Mouse (Mus musculus): ENCODE data around the gene Aadacl3. TPM values are rescaled to one million over a fixed set of nuclear protein-coding genes. Genes with fewer than 3 reads are reported as not detected.

Gene Aadacl3
- polyA plus RNA-seq, 1 experiment from 2014 or later = not detected

DNA sequence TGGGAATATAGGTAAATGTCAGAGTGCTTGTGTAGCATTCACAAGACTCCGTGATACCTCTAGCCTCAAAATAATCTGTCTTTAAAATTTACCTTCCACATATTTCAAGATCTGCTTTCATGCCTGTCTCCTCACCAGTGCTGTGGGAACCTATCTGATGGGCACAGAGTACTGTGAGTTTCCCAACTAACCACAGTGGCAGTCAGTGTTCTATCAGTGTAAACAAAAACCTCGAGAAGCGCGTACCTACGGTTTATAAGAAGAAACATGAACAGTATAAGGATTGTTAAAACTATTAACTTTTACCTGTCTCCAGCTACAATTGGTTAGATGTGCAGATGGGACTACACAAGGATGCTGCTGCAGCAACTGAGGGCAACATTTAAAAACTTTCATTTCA lies 30.3 kb downstream of the Aadacl3 start:
- ATAC-seq (ENCODE audit: low read depth) = no peak
- Histone ChIP-seq H3K4me1 (replicated peaks; ENCODE audit: control insufficient read depth, insufficient read depth, low read length) (no peaks in the 10 kb centered on the region), H3K27me3 (ENCODE audit: control insufficient read depth, insufficient read depth, low read depth, low read length) (no peaks in the 10 kb centered on the region), H3K9me3 (ENCODE audit: control insufficient read depth, low read length) (peaks cover 3% of the 10 kb centered on the region), H3K27ac (ENCODE audit: low read length) (no peak overlapping the region), H3K9ac (ENCODE audit: low read length) (no peak overlapping the region), H3K4me3 (ENCODE audit: low read length) (no peak overlapping the region), H3K36me3 (ENCODE audit: control insufficient read depth, insufficient read depth, low read length) (no peaks in the 10 kb centered on the region), H3K4me2 (ENCODE audit: low read depth, low read length) (no peak overlapping the region)
- 81% methylated on average over 5 of the region's 5 CpGs for WGBS

DNA sequence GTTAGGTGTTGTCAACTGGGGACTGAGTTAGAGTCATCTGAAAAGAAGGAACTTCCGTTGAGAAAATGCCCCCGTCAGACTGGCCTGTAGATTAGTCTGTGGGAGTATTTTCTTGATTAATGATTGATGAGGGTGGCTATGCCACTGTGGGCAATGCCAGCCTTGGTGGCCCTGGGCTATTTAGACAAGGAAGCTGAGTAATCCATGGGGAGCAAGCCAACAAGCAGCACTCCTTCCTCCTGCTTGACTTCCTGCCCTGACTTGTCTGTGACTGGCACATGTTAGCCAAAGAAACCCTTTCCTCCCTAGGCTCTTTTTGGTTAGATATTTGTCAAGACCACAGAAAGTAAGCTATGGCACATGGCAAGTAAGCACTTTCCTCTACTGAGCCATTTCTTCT lies 32.8 kb downstream of the Aadacl3 start:
- Histone ChIP-seq H3K4me1 (replicated peaks; ENCODE audit: control insufficient read depth, insufficient read depth, low read length) (no peaks in the 10 kb centered on the region), H3K27me3 (ENCODE audit: control insufficient read depth, insufficient read depth, low read depth, low read length) (no peaks in the 10 kb centered on the region), H3K4me3 (ENCODE audit: low read length) (no peak overlapping the region), H3K9ac (ENCODE audit: low read length) (no peak overlapping the region), H3K36me3 (ENCODE audit: control insufficient read depth, insufficient read depth, low read length) (no peaks in the 10 kb centered on the region), H3K4me2 (ENCODE audit: low read depth, low read length) (no peak overlapping the region), H3K9me3 (ENCODE audit: control insufficient read depth, low read length) (peaks cover 3% of the 10 kb centered on the region), H3K27ac (ENCODE audit: low read length) (no peak overlapping the region)
- no peak for ATAC-seq (ENCODE audit: low read depth)
- WGBS = 69% methylated on average over 2 of the region's 2 CpGs

DNA sequence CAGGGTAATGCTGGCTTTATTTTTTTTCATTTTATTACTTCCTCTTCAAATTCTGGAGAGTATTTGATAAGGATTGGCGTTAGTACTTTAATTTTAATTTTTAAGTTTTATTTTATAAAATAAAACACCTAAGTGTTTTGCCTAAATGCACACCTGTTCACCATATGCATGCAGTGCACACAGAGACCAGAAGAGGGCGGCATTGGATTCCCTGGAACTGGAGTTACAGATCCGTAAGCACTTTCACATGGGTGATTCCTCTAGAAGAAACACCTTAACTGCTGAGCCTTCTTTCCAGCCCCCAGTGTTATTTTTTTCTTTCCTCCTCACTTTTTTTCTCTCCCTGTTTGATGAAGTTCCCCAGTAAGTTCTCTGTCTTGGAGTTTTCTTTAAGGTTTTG lies 34.7 kb downstream of the Aadacl3 start:
- Histone ChIP-seq H3K27me3 (ENCODE audit: control insufficient read depth, insufficient read depth, low read depth, low read length) (no peaks in the 10 kb centered on the region), H3K9me3 (ENCODE audit: control insufficient read depth, low read length) (peaks cover 3% of the 10 kb centered on the region), H3K9ac (ENCODE audit: low read length) (no peak overlapping the region), H3K36me3 (ENCODE audit: control insufficient read depth, insufficient read depth, low read length) (no peaks in the 10 kb centered on the region), H3K4me3 (ENCODE audit: low read length) (no peak overlapping the region), H3K4me2 (ENCODE audit: low read depth, low read length) (no peak overlapping the region), H3K4me1 (replicated peaks; ENCODE audit: control insufficient read depth, insufficient read depth, low read length) (no peaks in the 10 kb centered on the region), H3K27ac (ENCODE audit: low read length) (no peak overlapping the region)
- no peak for ATAC-seq (ENCODE audit: low read depth)
- WGBS = 22% methylated on average over 3 of the region's 3 CpGs

DNA sequence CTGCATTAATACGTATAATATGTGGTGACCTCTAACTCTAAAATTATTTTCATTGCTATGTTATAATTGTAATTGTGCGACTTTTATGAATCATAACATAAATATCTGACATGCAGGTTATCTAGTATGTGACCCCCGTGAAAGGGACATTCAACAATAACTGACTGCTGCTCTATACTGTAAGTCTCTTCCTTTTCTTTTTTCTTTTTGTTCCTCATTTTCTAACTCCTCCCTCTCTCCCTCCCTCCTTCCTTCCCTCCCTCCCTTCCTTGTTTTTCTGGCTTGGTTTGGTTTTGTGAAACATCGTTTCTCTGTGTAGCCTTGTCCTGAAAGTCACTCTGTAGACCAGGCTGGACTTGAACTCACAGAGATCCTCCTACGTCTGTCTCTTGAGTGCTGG lies 39.0 kb downstream of the Aadacl3 start:
- H3K36me3 ChIP-seq (ENCODE audit: control insufficient read depth, insufficient read depth, low read length) = no peaks in the 10 kb centered on the region
- no peak overlapping the region for H3K4me3 ChIP-seq (ENCODE audit: low read length)
- no peak overlapping the region for H3K9ac ChIP-seq (ENCODE audit: low read length)
- H3K9me3 ChIP-seq (ENCODE audit: control insufficient read depth, low read length) = no peaks in the 10 kb centered on the region
- H3K4me2 ChIP-seq (ENCODE audit: low read depth, low read length) = no peak overlapping the region
- no peaks in the 10 kb centered on the region for H3K4me1 ChIP-seq (replicated peaks; ENCODE audit: control insufficient read depth, insufficient read depth, low read length)
- H3K27ac ChIP-seq (ENCODE audit: low read length) = no peak overlapping the region
- no peak for ATAC-seq (ENCODE audit: low read depth)
- 70% methylated on average over 5 of the region's 5 CpGs for WGBS
- H3K27me3 ChIP-seq (ENCODE audit: control insufficient read depth, insufficient read depth, low read depth, low read length) = no peaks in the 10 kb centered on the region

DNA sequence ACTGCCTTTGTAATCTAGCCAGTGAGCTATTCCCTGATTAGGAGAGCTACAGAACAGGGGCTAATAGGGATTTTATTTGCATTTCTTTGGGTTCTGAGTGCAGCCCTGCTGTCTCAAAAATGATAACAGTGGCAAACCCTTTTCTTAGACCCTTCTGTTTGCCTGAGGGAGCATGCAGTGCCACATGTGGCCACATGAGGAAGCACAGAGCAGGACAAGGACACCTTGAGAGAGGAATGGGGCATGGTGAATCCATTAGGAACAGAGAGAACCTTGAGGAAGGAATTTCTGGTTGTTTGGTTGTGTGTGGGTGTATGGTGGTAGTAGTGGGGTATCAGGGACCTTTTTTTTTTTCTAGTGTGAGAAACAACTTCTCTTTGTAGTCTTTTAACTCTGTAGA lies 42.9 kb downstream of the Aadacl3 start:
- Histone ChIP-seq H3K27ac (ENCODE audit: low read length) (no peak overlapping the region), H3K4me2 (ENCODE audit: low read depth, low read length) (no peak overlapping the region), H3K4me3 (ENCODE audit: low read length) (no peak overlapping the region), H3K36me3 (ENCODE audit: control insufficient read depth, insufficient read depth, low read length) (no peaks in the 10 kb centered on the region), H3K9me3 (ENCODE audit: control insufficient read depth, low read length) (no peaks in the 10 kb centered on the region), H3K27me3 (ENCODE audit: control insufficient read depth, insufficient read depth, low read depth, low read length) (no peaks in the 10 kb centered on the region), H3K4me1 (replicated peaks; ENCODE audit: control insufficient read depth, insufficient read depth, low read length) (no peaks in the 10 kb centered on the region), H3K9ac (ENCODE audit: low read length) (no peak overlapping the region)
- no peak for ATAC-seq (ENCODE audit: low read depth)

DNA sequence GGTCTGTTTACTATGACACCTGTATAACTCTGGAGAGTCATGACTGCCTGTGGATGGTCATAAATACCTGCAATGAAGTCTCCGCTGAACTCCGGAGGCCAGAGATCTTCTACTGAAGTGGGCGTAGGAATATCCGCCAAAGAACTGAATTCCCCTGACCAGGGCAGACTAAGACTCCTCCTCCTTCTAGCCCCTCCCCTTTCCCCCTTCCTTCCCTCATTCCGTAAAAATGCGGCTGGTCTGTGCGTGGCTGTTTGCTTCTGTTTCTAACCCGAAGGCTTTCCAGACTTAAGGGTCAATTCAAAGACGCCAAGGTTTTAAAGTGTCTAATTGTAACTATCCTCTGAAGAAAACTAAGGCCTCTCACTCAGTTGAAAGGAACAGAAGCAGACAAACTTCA lies 55.3 kb downstream of the Aadacl3 start, which contains the start of gene Pramef12:
Gene Pramef12, minus strand, starts transcription at position 175 of the 400 bp plus-strand sequence.
- Histone ChIP-seq H3K4me3 (ENCODE audit: low read length) (no peak within 1 kb of the TSS), H3K27ac (ENCODE audit: low read length) (no peak within 1 kb of the TSS), H3K9me3 (ENCODE audit: control insufficient read depth, low read length) (no peaks in the 10 kb centered on the region; the same call in 1 of the 2 replicates), H3K36me3 (ENCODE audit: control insufficient read depth, insufficient read depth, low read length) (no peaks in the 10 kb centered on the region), H3K4me2 (ENCODE audit: low read depth, low read length) (no peak within 1 kb of the TSS), H3K4me1 (replicated peaks; ENCODE audit: control insufficient read depth, insufficient read depth, low read length) (no peaks in the 10 kb centered on the region), H3K9ac (ENCODE audit: low read length) (no peak within 1 kb of the TSS), H3K27me3 (ENCODE audit: control insufficient read depth, insufficient read depth, low read depth, low read length) (no peaks in the 10 kb centered on the region)
- WGBS = 59% methylated on average over 9 of the region's 9 CpGs
- no peak for ATAC-seq (ENCODE audit: low read depth)

DNA sequence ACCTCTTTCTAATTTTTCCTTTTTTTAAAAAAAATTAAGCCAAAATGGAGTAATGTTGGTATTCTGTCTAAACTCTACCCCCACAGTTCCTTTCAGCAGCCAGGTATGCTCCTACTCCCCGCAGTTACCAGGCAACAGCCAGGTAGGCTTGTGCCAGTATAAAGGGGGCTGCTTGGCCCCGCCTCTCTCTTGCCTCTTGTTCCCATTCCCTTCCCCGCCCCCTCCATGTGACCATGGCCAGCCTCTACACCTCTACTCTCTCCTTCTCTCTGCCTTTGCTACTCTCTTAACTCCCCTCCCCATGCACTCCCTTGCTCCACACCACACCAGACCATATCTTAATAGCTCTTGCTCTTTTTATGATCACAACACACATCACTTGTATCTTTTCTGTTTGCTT lies 57.3 kb downstream of the Aadacl3 start:
- Histone ChIP-seq H3K9ac (ENCODE audit: low read length) (no peak overlapping the region), H3K9me3 (ENCODE audit: control insufficient read depth, low read length) (no peaks in the 10 kb centered on the region; the same call in 1 of the 2 replicates)
- 54% methylated on average over 3 of the region's 3 CpGs for WGBS

DNA sequence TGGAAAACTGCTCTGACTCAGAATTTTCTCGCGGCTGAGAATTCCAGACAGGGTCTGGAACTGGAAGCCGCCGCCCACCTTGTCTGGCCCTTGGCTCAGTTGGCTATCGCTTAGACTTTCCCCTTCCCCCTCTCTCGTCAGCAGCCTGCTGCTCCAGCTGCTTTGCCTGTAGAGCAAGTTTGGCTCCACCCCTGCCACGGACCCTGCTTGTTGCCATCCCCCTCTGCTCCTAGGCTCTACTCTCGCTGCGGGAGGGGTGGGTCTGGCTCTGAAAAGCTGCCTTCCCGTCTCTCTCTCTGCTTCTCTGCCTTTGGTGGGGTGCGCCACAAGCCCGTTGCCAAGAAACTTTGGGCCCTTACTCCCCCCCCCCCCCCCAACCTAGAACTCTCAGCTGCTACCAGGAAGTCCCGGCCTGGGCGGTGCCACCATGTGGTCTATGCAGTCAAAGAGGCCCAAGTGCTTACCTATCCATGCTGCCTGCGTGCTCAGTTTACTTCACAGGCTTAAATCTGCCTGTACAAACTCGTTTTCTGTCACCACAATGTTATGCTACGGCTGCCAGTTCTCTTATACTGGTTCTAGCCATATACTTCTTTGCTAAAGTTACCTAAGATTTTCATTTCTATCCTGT lies 59.0 kb downstream of the Aadacl3 start:
- no peaks in the 10 kb centered on the region for H3K4me1 ChIP-seq (replicated peaks; ENCODE audit: control insufficient read depth, insufficient read depth, low read length)
- peak overlapping the region; percentile 51 for H3K9ac ChIP-seq (ENCODE audit: low read length)
- 4% methylated on average over 17 of the region's 17 CpGs for WGBS
- H3K27me3 ChIP-seq (ENCODE audit: control insufficient read depth, insufficient read depth, low read depth, low read length) = no peaks in the 10 kb centered on the region
- ATAC-seq (ENCODE audit: low read depth) = peak; percentile 90
- H3K9me3 ChIP-seq (ENCODE audit: control insufficient read depth, low read length) = no peaks in the 10 kb centered on the region; the same call in 1 of the 2 replicates
- H3K27ac ChIP-seq (ENCODE audit: low read length) = peak overlapping the region; percentile 43; the same call in 1 of the 2 replicates
- no peaks in the 10 kb centered on the region for H3K36me3 ChIP-seq (ENCODE audit: control insufficient read depth, insufficient read depth, low read length)
- peak overlapping the region; percentile 39 for H3K4me3 ChIP-seq (ENCODE audit: low read length)
- peak overlapping the region; percentile 55 for H3K4me2 ChIP-seq (ENCODE audit: low read depth, low read length)

More for the DNA sequence above, 57.3 kb downstream of the Aadacl3 start:
- no peaks in the 10 kb centered on the region for H3K36me3 ChIP-seq (ENCODE audit: control insufficient read depth, insufficient read depth, low read length)
- no peak overlapping the region for H3K27ac ChIP-seq (ENCODE audit: low read length)
- H3K4me1 ChIP-seq (replicated peaks; ENCODE audit: control insufficient read depth, insufficient read depth, low read length) = no peaks in the 10 kb centered on the region
- no peak for ATAC-seq (ENCODE audit: low read depth)
- H3K27me3 ChIP-seq (ENCODE audit: control insufficient read depth, insufficient read depth, low read depth, low read length) = no peaks in the 10 kb centered on the region
- no peak overlapping the region for H3K4me3 ChIP-seq (ENCODE audit: low read length)
- no peak overlapping the region for H3K4me2 ChIP-seq (ENCODE audit: low read depth, low read length)

All from lung, embryonic 16.5 days (tissue).